Mouse (Mus musculus) urinary bladder, postnatal 36 days (tissue): ENCODE data around the gene Myo15.
"Not testable (repeated sequence)": the region's sequence is repeated elsewhere in the genome, so short reads cannot be mapped to it uniquely, and the experiment has no call there.

ENCODE experiments used
- DNase-seq, 2 experiments: peaks; one replicate each; pipeline ENCODE4 v3.0.0; 2022; ENCODE audit warnings: low spot score in 2 of 2, mixed read lengths in 1 of 2

Gene Myo15

DNA sequence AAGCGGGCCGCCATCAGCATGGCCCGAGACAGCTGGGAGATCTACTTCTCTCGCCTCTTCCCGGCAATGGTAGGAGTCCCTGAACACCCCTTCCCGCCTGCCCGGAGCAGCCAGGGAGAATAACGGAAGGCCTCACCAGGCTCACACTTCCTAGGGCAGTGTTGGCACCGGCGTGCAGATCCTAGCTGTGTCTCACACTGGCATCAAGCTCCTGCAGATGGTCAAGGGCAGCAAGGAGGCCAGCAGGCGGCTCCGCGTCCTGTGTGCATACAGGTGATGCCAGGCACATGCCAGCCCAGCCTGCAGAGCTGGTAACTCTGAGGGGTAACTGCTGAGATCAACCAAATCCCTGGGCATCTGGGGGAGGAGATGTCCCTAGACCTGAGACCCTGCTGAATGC, 38.1 kb downstream of the Myo15 start:
- no peak for DNase-seq

DNA sequence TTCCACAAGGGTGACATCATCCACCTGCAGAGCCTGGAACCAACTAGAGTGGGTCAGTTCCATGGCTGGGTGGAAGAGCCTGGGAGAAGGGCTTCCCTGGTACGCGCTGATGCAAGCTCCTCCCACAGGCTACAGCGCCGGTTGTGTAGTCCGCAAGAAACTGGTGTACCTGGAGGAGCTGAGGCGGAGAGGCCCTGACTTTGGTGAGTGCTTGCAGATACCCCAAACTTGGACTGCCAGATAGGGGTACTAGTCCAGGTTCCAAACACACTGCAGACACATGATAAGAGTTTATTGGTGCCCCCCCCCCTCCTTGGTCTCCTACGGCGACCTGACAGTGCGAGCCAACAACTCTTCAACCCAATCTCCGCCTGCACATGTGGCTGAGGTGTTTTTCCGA, 39.8 kb downstream of the Myo15 start:
- peak in 1 of 2 experiments; percentile 6 for DNase-seq

DNA sequence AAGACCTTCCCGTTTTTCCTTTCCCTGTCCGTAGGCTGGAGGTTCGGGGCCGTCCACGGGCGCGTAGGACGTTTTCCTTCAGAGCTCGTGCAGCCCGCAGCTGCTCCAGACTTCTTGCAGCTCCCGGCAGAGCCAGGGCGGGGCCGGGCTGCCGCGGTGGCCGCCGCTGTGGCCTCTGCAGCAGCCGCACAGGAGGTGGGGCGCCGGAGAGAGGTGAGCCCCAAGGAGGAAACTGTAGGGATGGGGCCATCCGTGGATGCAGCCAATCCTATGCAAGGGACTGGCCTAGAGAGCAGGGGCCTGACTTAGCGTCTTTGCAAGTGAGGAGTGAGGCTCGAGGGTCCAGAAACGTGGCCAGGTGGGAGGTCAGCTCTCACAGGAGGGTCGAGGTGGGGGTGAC, 40.4 kb downstream of the Myo15 start:
- DNase-seq: peak; percentile 6 to 8

DNA sequence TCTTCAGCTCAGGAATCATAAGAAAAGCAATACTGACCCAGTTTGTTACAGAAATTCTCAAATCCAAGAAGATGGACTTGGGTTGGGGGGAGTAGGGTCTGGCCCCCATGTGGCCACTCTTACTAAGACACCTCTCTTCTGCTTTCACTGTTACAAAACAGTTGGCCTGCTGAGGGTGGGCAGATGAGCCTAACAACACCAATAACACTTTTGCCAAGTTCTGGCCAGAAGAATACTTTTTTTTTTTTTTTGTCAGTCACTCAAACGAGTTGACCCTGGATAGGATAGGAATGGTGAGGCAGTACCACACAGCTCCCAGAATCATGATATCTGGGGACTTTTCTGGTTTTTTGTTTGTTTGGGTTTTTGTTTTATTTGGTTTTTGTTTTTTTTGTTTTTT, 42.8 kb downstream of the Myo15 start:
- no peak for DNase-seq

DNA sequence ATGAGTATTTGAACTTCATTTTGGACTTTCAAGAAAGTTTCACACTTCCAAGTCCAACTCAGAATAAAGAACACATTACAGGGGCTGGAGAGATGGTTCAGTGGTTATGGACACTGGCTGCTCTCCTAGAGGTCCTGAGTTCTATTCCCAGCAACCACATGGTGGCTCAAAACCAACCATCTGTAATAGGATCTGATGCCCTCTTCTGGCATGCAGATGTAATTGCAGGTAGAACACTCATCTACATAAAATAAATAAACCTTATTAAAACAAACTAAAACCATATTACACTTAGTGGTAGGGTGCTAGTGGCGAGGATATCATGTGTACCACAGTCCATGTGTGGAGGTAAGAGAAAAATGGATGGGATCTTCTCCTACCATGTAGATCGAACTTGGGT, 43.4 kb downstream of the Myo15 start:
- no peak for DNase-seq

DNA sequence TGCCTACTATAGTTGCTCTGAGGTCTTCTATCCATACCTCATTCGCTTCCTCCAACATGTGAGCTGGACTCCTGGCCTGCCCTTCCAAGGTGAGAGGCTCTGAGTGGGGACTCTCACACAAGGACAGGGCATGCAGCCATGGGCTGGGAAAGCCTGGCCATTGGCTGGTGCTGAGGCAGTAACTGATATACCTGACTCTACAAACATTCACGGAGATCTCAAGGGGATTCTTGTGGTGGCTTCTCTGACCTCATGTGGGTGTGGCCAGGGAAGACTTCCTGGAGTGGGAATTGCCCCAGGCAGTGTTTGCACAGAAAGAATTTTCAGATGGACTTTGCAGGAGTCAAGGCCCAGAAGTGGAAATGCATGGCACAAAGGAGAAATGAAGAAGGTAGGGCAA, 45.8 kb downstream of the Myo15 start:
- no peak for DNase-seq

DNA sequence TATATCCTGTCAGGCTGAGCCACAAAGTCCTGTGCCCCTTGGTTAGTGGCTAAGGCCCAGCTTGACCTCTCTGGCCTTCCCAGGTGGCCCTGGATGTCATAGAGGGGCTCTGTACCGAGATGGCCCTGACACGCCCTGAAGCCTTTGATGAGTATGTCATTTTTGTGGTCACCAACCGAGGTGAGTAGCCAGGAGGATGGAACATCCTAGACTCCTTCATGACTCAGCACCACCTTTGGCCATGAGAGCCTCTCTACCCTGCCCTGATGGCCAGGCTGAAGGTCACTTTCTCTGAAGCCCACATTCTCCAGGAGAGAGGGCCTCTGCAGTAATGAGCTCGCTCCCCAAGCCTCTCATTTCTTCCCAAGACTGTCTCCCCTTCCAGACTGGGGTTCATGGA, 49.2 kb downstream of the Myo15 start:
- DNase-seq: no peak

DNA sequence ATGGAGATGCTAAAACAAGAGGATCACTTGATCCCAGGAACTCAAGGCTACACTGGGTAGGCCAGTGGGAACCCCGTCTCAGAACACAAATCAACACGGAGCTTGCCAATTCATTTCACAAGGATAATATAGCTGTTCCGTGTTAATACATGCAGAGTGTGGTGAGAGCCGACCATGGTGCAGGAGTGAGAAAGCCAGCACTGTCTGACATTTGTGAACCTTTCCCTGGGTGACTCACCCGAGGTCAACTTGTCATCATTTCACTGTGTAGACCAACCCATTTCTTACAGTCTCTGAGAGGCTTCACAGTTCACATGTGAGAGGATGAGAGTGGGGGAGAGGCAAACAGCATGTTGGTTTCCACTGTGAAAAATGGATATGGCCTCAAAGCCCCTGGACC, 52.9 kb downstream of the Myo15 start:
- no peak for DNase-seq

DNA sequence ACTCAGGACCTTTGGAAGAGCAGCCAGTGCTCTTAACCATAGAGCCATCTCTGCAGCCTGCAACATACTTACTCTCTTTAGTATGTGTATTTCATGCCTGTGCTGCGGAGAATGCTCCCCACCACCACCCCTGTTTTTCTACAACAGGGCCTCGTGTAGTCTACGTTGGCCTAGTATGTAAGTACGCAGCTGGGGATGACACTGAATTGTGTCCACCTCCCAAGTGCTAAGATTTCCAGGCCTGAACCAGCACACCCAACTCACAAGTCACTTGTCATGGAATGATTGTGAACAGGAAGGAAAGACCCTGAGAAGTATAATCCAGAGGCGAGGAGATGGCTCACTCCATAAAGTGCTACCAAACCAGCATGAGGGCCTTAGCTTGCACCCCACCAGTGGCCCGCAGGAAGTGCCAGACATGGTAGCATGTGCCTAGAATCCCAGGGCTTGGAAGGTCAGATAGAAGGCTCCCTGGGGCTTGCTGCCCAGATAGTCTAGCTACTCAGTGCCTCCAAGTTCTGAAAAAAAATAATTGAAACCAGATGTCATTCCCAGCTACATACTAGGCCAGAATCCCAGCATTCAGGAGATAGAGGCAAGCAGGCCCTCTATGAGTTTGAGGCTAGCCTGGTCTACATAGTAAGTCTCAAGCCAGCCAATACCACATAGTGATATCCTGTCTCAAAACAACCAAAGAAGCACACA, 53.7 kb downstream of the Myo15 start:
- no peak for DNase-seq

DNA sequence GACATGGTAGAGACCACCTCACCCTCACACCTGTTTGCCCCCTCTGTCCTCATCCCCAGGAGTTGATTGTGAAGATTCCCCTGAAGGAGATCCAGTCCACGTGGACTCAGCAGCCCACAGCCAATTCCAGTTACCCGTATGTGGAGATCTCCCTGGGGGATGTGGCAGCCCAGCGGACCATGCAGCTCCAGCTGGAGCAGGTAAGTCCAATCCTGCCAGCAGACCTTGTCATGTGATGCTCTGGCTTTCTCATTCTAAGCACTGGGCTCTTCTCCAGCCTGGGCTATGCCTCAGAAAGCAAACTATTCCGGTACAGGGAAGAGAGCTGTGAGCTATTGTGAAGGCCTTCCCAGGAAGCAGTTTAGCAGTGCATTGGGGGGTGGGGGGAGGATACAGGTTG, 57.3 kb downstream of the Myo15 start:
- DNase-seq: no peak

DNA sequence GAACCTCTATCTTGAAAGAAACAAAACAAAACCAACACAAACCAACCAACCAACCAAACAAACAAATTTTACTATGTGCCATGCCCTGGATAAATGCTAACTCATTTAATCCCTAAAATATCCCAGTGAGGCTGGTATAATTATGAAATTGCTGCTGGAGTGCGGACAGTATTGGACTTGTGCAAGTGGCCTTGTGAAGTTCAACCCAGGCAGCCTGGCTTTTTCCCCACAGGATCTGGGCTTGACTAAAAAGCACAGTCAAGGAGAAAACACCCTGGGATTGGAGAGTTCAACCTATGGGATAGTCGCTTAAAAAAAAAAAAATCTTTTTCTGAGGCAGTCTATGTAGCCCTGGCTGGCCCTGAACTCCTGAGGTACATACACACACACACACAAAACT, 66.5 kb downstream of the Myo15 start:
- DNase-seq: peak in 1 of 2 experiments; percentile 9

DNA sequence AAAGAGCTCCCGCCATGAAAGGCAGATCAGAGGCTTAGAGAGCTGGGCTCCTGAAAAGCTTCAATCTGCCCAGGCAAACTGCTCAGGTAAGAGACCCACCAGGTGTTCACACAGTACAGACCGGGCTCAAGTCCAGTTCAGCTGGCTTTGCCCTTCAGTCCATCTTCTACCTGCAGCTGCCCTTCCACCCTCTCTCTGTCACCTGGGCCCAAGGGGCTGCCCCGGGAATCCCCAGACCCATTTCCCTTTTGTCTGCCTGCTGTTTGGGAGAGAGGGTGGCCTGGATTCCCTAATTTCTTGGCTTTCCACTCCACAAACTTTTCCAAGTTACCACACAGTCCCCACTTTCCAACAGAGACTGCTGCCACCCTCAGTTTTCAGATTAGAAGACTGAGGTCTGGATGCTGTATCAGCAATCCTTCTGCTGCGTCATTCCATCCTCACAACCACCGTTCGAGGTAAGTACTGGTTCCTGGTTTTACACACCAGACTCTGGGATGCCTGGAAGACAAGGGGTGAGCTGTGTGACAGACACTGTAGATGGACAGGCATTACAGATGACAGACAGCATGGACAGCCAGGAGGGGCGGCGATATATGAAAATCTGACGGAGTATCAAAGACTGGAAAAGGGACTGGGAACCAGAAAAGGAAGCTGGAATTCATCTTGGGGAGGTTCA, 67.2 kb downstream of the Myo15 start, which contains the start of gene Alkbh5:
Alkbh5 (plus strand) TSS at position 202 of the 679 bp plus-strand sequence.
- peak in 1 of 2 experiments; percentile 11 for DNase-seq

DNA sequence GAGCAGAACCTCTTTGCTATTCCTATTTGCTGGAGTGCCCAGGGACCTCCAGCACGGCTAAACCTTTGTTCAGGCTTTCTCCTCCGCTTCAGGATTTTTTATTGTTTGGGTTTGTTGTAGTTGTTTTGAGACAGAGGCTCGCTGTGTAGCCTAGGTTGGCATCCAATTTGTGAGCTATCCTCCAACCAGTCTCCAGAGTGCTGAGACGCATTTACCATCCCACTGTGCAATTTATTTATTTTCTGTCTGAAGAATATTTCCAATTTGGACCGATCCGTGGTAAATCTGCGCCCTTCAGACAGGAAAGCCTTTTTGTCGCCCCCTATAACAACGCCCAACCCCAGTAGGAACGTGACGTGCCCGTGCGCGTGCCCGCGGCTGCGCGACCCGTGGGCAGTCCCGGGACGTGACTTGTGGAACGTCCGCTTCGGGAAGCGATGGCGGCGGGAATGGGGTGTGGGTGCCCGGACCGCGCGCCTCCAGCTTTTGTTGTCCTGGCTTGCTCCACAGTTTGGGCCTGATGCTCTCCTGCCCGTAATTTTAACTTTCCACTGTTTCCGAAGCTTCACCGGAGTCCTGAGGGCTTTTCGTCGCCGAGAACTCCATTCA, 67.8 kb downstream of the Myo15 start:
- peak; percentile 85 to 90 for DNase-seq

DNA sequence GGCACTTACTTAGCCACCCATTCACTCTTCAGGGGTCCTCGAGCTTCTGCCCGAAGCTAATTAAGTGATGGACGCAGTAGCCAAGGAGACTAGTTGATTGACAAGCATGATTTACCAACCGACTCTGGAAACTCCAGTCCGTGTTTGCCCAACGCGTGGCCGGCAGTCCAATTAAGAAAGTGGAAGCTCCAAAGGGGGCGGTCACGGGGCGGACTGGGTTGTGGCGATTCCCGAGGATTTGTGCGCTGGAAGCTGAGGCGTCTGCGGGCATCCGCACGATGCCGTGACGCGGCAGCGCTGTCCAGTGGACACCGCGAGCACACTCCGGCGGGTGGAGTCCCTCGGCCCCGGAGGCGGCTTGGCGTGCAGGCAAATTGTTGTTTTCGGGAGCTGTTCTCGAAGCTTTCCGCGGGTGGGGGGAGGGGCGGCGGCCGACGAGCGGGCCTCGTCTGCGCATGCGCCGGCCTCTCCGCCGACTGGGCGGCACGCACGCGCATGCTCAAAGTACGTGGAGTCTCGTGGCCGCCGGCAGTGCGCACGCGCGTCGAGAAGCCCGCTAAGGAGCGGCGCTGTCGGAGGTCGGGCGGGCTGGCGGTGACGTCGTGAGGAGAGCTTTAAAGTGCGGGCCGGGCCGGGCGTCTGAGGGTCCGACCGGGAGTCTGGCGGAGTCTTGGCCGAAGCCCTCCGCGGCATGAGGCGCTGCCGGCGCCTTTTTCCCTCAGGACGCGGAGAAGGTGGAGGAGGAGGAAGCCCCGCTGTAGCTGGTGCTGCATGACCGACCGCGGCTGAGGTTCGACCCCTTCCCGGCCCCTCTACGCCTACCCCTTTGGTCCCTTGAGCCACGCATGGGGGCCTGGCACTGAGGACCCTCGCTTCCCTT, 68.6 kb downstream of the Myo15 start:
- peak; percentile 95 to 96 for DNase-seq

DNA sequence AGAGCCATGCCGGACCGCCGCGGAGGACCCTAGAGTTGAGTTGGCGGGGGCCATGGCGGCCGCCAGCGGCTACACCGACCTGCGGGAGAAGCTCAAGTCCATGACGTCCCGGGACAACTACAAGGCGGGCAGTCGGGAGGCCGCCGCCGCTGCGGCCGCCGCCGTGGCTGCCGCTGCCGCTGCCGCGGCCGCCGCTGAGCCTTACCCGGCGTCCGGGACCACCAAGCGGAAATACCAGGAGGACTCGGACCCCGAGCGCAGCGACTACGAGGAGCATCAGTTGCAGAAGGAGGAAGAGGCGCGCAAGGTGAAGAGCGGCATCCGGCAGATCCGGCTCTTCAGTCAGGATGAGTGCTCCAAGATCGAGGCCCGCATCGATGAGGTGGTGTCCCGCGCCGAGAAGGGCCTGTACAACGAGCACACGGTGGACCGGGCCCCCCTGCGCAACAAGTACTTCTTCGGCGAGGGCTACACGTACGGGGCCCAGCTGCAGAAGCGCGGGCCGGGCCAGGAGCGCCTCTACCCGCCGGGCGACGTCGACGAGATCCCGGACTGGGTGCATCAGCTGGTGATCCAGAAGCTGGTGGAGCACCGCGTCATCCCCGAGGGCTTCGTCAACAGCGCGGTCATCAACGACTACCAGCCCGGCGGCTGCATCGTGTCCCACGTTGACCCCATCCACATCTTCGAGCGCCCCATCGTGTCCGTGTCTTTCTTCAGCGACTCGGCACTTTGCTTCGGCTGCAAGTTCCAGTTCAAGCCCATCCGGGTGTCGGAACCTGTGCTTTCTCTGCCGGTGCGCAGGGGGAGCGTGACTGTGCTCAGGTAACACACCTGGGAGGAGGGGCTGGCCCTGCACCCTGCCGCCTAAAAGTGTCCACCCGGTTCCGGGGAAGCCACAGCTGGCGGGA, 69.5 kb downstream of the Myo15 start:
- peak; percentile 27 to 37 for DNase-seq

DNA sequence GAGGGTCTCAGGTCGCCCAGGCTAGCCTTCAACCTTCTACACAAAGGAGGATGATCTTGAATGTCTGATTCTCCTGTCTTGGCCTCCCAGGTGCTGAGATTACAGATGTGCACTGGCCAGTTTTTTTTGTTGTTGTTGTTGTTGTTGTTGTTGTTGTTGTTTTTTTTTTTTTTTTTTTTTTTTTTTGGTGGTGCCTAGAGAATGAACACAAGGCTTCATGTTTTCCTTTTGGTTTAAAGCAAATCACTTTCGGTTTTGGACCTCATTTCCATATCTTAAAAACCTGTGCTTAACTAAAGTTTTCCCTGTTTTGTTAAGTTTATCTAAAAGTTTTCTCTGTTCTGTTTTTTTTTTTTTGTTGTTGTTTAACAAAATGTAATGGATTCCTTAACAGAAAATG, 70.4 kb downstream of the Myo15 start:
- no peak for DNase-seq

DNA sequence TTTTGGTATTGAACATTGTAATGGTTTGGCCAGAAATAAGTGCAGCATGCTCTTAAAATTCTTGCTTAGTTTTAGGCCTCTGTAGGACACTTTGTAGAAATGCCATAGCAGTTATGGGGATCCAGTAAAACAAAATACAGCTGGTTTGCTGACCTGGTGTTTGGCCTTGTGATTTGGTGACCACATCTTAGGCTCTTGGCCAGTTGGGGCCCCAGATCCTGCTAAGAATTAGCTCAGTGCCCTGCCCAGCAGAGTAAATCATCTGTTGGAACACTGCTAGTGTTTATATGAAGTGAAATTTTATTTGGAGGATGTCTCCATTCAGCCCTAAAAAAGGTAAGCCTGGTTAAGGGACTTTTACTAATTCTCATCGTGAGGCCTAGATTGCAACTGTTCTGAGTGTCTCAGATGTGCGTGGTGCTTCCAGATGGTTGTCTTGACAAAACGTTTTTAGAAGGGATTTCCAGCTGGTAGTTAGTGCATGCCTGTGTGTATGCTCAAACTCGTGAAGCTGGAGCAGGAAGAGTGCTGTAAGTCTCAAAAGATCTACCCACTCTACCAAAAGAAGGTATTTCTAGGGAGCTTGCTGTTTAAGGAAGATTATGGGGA, 71.0 kb downstream of the Myo15 start:
- DNase-seq: peak; percentile 36 to 60

DNA sequence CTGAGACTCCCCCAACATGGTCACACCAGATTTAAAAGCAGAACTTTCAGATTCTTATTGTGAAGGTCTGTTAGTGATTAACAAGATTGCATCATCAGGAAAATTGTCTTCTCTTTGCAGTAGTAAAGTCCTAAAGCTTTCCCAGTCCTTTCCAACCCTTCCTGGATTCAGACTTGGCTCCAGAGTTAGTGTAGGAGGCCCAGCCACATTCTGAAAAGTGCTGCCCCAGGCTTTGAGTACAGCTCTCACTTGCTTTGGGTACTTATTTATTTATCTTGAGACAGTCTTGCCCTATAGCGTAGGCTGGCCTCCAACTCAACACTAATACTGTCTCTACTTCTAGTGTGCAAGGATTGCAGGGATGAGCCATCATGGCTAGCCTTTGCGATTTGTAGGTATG, 71.6 kb downstream of the Myo15 start:
- DNase-seq: no peak

DNA sequence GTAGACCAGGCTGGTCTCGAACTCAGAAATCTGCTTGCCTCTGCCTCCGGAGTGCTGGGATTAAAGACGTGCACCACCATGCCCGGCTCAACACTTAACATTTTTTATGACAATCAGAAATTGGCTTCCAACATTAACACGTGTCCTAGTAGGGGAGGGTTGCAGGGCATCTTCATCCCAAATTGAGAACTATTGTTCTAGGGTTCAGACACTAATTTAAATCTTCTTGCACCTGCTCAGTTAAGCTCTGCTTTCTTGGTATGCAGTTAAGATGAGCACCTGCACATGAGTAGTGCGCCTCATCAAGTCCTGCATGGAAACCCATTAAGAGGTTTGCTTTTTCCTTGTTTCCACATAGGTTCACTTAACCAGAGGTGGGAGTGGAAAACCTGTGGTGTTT, 72.7 kb downstream of the Myo15 start:
- no peak for DNase-seq

DNA sequence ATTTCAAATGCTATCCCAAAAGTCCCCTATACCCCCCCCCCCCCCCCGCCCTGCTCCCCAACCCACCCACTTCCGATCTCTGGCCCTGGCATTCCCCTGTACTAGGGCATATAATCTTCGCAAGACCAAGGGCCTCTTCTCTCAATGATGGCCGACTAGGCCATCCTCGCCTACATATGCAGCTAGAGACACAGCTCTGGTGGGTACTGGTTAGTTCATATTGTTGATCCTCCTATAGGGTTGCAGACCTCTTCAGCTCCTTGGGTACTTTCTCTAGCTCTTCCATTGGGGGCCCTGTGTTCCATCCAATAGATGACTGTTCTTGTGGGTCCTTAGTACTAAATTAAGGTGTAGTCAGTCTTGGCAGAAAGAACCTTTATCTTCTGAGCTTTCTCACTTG, 74.1 kb downstream of the Myo15 start:
- DNase-seq: not testable (repeated sequence)

DNA sequence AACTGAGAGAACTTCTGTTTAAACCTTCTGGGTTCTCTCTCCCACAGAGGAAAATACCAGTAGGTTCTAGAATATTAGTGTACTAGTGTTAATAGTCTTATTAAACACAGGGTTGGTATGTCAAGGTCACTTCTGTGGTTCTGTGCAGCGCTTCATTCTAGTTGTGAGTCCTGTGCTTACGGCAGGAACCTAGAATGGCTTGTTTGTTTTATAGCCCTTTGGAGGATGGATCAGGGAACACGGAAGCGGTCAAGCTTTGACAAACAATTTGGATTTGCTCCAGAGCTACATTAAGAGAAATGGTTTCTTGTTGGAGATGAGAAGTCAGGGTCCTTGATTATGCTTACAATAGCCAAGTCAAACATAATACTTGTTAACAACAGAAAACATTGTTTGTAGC, 76.3 kb downstream of the Myo15 start:
- DNase-seq: no peak
